Mouse (Mus musculus): ENCODE results near the gene Map3k14. TPM values are rescaled to one million over a fixed set of nuclear protein-coding genes. Genes with fewer than 3 reads are reported as not detected.
"Not testable (repeated sequence)": the region's sequence is repeated elsewhere in the genome, so short reads cannot be mapped to it uniquely, and the experiment has no call there.

Gene Map3k14
- polyA plus RNA-seq, 1 experiment: 8.6 TPM

GRCm38 (mm10) chr11:103223444-103223843 is 43.8 kb downstream of the Map3k14 start:
- no peak overlapping the region for H3K4me3 ChIP-seq (ENCODE audit: insufficient read depth, low read depth, low read length)
- peak overlapping the region; percentile 75 for H3K27ac ChIP-seq (ENCODE audit: insufficient read depth, low read depth, low read length)
- WGBS: 66% methylated on average over 10 of the region's 10 CpGs
- DNase-seq: peak; percentile 67
- no peaks in the 10 kb centered on the region; the same call in none of the 2 replicates for H3K36me3 ChIP-seq (ENCODE audit: control insufficient read depth, insufficient read depth, low read length)
- H3K4me1 ChIP-seq (ENCODE audit: control insufficient read depth, insufficient read depth, low read length): peaks cover 18% of the 10 kb centered on the region
- H3K27me3 ChIP-seq (replicated peaks; ENCODE audit: control insufficient read depth, insufficient read depth, low read length): no peaks in the 10 kb centered on the region
- TF ChIP-seq CTCF (conservative IDR thresholded peaks at IDR 0.05; ENCODE audit: insufficient read depth, insufficient read length, low read depth, low read length) (no peak), POLR2A (IDR thresholded peaks at IDR 0.05; ENCODE audit: low read depth, low read length) (no peak)

- not testable (repeated sequence) for H3K36me3 ChIP-seq (ENCODE audit: control insufficient read depth, insufficient read depth, low read length); DNase-seq; H3K27me3 ChIP-seq (replicated peaks; ENCODE audit: control insufficient read depth, insufficient read depth, low read length); H3K27ac ChIP-seq (ENCODE audit: insufficient read depth, low read depth, low read length); H3K4me3 ChIP-seq (ENCODE audit: insufficient read depth, low read depth, low read length)
- H3K4me1 ChIP-seq (ENCODE audit: control insufficient read depth, insufficient read depth, low read length): peaks cover 18% of the 10 kb centered on the region
- 98% methylated on average over 4 of the region's 4 CpGs for WGBS
Measured at GRCm38 (mm10) chr11:103222718-103223117, 44.6 kb downstream of the Map3k14 start.

- no peak for TF ChIP-seq POLR2A (IDR thresholded peaks at IDR 0.05; ENCODE audit: low read depth, low read length)
- no peak for TF ChIP-seq CTCF (conservative IDR thresholded peaks at IDR 0.05; ENCODE audit: insufficient read depth, insufficient read length, low read depth, low read length)
- WGBS: 70% methylated on average over 6 of the region's 6 CpGs
- H3K4me3 ChIP-seq (ENCODE audit: insufficient read depth, low read depth, low read length): peak overlapping the region; percentile 14; the same call in 1 of the 2 replicates
- no peaks in the 10 kb centered on the region for H3K27me3 ChIP-seq (replicated peaks; ENCODE audit: control insufficient read depth, insufficient read depth, low read length)
- DNase-seq: peak; percentile 68
- H3K27ac ChIP-seq (ENCODE audit: insufficient read depth, low read depth, low read length): no peak overlapping the region
- H3K36me3 ChIP-seq (ENCODE audit: control insufficient read depth, insufficient read depth, low read length): no peaks in the 10 kb centered on the region; the same call in 1 of the 2 replicates
- H3K4me1 ChIP-seq (ENCODE audit: control insufficient read depth, insufficient read depth, low read length): peaks cover 18% of the 10 kb centered on the region
Measured at GRCm38 (mm10) chr11:103221437-103221836, 45.8 kb downstream of the Map3k14 start.

DNA sequence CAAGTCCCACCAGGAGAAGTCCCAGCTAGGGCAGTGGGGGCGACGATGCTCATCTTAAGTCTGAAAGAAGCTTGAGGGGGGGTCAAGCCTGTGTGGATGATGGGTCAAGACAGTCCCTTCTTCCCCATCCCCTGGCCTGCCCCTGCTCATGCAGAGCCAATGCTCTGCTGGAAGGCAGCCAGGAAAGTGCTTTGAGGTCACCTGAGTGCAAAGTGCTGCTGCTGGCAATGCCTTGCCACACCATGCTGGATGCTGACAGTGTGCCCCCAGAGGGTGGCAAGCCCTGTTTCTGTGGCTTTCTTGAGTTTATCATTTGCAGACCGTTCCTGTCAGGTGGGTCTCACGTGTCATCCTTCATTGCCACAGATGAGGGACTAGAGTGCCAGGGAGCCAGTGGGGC is 47.3 kb downstream of the Map3k14 start:
- Histone ChIP-seq H3K4me1 (ENCODE audit: control insufficient read depth, insufficient read depth, low read length) (peaks cover 18% of the 10 kb centered on the region), H3K27ac (ENCODE audit: insufficient read depth, low read depth, low read length) (no peak overlapping the region), H3K36me3 (ENCODE audit: control insufficient read depth, insufficient read depth, low read length) (no peaks in the 10 kb centered on the region), H3K27me3 (replicated peaks; ENCODE audit: control insufficient read depth, insufficient read depth, low read length) (no peaks in the 10 kb centered on the region), H3K4me3 (ENCODE audit: insufficient read depth, low read depth, low read length) (no peak overlapping the region)
- WGBS: 66% methylated on average over 4 of the region's 4 CpGs
- peak; percentile 67 for DNase-seq
- TF ChIP-seq CTCF (conservative IDR thresholded peaks at IDR 0.05; ENCODE audit: insufficient read depth, insufficient read length, low read depth, low read length): no peak
- TF ChIP-seq POLR2A (IDR thresholded peaks at IDR 0.05; ENCODE audit: low read depth, low read length): no peak

GRCm38 (mm10) chr11:103219259-103219658 is 48.0 kb downstream of the Map3k14 start:
- no peaks in the 10 kb centered on the region for H3K27me3 ChIP-seq (replicated peaks; ENCODE audit: control insufficient read depth, insufficient read depth, low read length)
- H3K4me3 ChIP-seq (ENCODE audit: insufficient read depth, low read depth, low read length): no peak overlapping the region
- TF ChIP-seq CTCF (conservative IDR thresholded peaks at IDR 0.05; ENCODE audit: insufficient read depth, insufficient read length, low read depth, low read length) (no peak), POLR2A (IDR thresholded peaks at IDR 0.05; ENCODE audit: low read depth, low read length) (no peak)
- no peak overlapping the region for H3K27ac ChIP-seq (ENCODE audit: insufficient read depth, low read depth, low read length)
- peaks cover 18% of the 10 kb centered on the region for H3K4me1 ChIP-seq (ENCODE audit: control insufficient read depth, insufficient read depth, low read length)
- no peaks in the 10 kb centered on the region for H3K36me3 ChIP-seq (ENCODE audit: control insufficient read depth, insufficient read depth, low read length)
- 95% methylated on average over 5 of the region's 5 CpGs for WGBS
- DNase-seq: no peak

- H3K27me3 ChIP-seq (replicated peaks; ENCODE audit: control insufficient read depth, insufficient read depth, low read length): no peaks in the 10 kb centered on the region
- no peaks in the 10 kb centered on the region for H3K36me3 ChIP-seq (ENCODE audit: control insufficient read depth, insufficient read depth, low read length)
- no peak for DNase-seq
- WGBS: 27% methylated on average over 6 of the region's 6 CpGs
- no peak for TF ChIP-seq POLR2A (IDR thresholded peaks at IDR 0.05; ENCODE audit: low read depth, low read length)
- no peak for TF ChIP-seq CTCF (conservative IDR thresholded peaks at IDR 0.05; ENCODE audit: insufficient read depth, insufficient read length, low read depth, low read length)
- H3K4me3 ChIP-seq (ENCODE audit: insufficient read depth, low read depth, low read length): peak overlapping the region; percentile 60
- H3K27ac ChIP-seq (ENCODE audit: insufficient read depth, low read depth, low read length): no peak overlapping the region
- H3K4me1 ChIP-seq (ENCODE audit: control insufficient read depth, insufficient read depth, low read length): peaks cover 18% of the 10 kb centered on the region
Measured at GRCm38 (mm10) chr11:103218517-103218901, 48.8 kb downstream of the Map3k14 start.

DNA sequence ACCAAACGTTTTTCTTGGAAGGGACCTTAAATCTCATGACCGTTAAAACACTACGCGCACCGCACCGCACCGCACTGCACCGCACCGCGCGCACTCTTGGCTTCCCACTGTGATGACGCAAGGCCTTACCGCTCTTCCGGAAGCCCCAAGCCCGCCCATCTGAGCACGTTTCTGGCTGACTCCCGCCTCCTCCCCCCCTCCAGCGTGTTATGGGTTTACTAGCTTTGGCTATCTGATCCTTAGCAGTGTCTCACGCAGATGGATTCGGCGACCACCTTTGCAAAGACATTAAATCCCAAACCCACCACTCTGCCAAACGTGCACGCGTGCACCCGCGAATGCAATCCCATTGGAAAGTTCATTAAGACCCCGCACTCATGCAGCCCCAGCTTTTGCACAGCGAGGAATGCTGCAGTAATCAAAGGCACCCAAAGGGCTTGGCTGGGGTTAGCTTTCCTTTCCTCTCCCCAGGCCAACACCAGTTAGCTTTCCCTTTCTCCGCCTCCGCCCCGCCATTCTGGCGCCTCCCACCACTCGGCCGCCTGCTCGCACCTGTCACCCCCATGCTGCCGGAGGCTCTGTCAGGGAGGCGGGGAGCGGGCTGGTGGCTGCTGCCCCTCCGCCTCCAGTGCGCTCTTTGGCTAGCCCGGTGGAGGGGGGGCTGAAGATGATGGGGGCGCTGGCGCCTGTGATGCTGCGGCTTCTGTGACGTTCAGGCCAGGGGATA is 49.3 kb downstream of the Map3k14 start, which contains the start of gene Spata32:
Gene Spata32 (minus strand): TSS at position 643 of the 727 bp plus-strand sequence.
- H3K4me3 ChIP-seq (ENCODE audit: insufficient read depth, low read depth, low read length): peak within 1 kb of the TSS; percentile 60
- peak; percentile 59 for DNase-seq
- peaks cover 18% of the 10 kb centered on the region for H3K4me1 ChIP-seq (ENCODE audit: control insufficient read depth, insufficient read depth, low read length)
- 2% methylated on average over 45 of the region's 45 CpGs for WGBS
- no peak within 1 kb of the TSS for H3K27ac ChIP-seq (ENCODE audit: insufficient read depth, low read depth, low read length)
- H3K27me3 ChIP-seq (replicated peaks; ENCODE audit: control insufficient read depth, insufficient read depth, low read length): no peaks in the 10 kb centered on the region
- TF ChIP-seq POLR2A (IDR thresholded peaks at IDR 0.05; ENCODE audit: low read depth, low read length) (no peak), CTCF (conservative IDR thresholded peaks at IDR 0.05; ENCODE audit: insufficient read depth, insufficient read length, low read depth, low read length) (no peak)
- H3K36me3 ChIP-seq (ENCODE audit: control insufficient read depth, insufficient read depth, low read length): no peaks in the 10 kb centered on the region

Measured in kidney, adult 2 months (tissue).